In genomic region chr2:156840301-156841027, GRCm38 (mm10) we compare ENCODE assay signal across 8 mouse cellular contexts. TPM values are rescaled to one million over a fixed set of nuclear protein-coding genes. Genes with fewer than 3 reads are reported as not detected.
DNase-seq lines count a peak whose midpoint lies in the region; ATAC-seq and TF ChIP-seq lines count a peak whose summit lies in the region.

No protein-coding gene starts in this region.

- peak; percentile 37 for ATAC-seq in forebrain, embryonic 13.5 days
- ATAC-seq in intestine, postnatal 0 days: peak; percentile 12; the same call in 1 of the 2 replicates

- H3K27ac ChIP-seq in forebrain, embryonic 13.5 days: peak overlapping the region; percentile 82
- peak overlapping the region; percentile 83 for H3K27ac ChIP-seq in intestine, postnatal 0 days (ENCODE audit: low read depth, low read length)

- TF ChIP-seq CTCF in intestine, postnatal 0 days (IDR thresholded peaks at IDR 0.05; ENCODE audit: low read depth): no peak

- peaks cover 14% of the 10 kb centered on the region; the same call in 1 of the 2 replicates for H3K36me3 ChIP-seq in forebrain, embryonic 13.5 days (ENCODE audit: poor library complexity, severe bottlenecking)
- H3K36me3 ChIP-seq in intestine, postnatal 0 days (ENCODE audit: control insufficient read depth, insufficient read depth): no peaks in the 10 kb centered on the region

- under 1% methylated on average over 58 of the region's 79 CpGs for WGBS in forebrain, embryonic 13.5 days
- WGBS in intestine, postnatal 0 days: under 1% methylated on average over 61 of the region's 79 CpGs

- H3K9me3 ChIP-seq in forebrain, embryonic 13.5 days (replicated peaks): no peaks in the 10 kb centered on the region
- H3K9me3 ChIP-seq in intestine, postnatal 0 days (ENCODE audit: control insufficient read depth): no peaks in the 10 kb centered on the region

- no peaks in the 10 kb centered on the region for H3K27me3 ChIP-seq in forebrain, embryonic 13.5 days
- no peaks in the 10 kb centered on the region for H3K27me3 ChIP-seq in intestine, postnatal 0 days (replicated peaks; ENCODE audit: control insufficient read depth, insufficient read depth, low read length)

- peak; percentile 44 to 62 for DNase-seq in layer of hippocampus, postnatal 10 days (ENCODE audit: low spot score in 2 of 2)
- DNase-seq in layer of hippocampus, adult 9-11 months: no peak
- DNase-seq in R1 (ENCODE audit: low read depth, low spot score): peak; percentile 73
- peak; percentile 56 to 63 for DNase-seq in lung, postnatal 4 days
- DNase-seq in spleen, postnatal 36 days (ENCODE audit: low spot score in 2 of 2): peak; percentile 9 to 16
- no peak for DNase-seq in left cerebral cortex, adult 11 months (ENCODE audit: low spot score)

- H3K4me3 ChIP-seq in forebrain, embryonic 13.5 days: peak overlapping the region; percentile 57
- peak overlapping the region; percentile 79 for H3K4me3 ChIP-seq in intestine, postnatal 0 days (ENCODE audit: low read depth, low read length)

- H3K4me1 ChIP-seq in forebrain, embryonic 13.5 days: peaks cover 60% of the 10 kb centered on the region
- H3K4me1 ChIP-seq in intestine, postnatal 0 days (replicated peaks; ENCODE audit: control insufficient read depth, insufficient read depth, low read length): peaks cover 4% of the 10 kb centered on the region; the same call in 1 of the 2 replicates

- peak overlapping the region; percentile 83 for H3K4me2 ChIP-seq in forebrain, embryonic 13.5 days
- peak overlapping the region; percentile 98 for H3K4me2 ChIP-seq in intestine, postnatal 0 days (replicated peaks; ENCODE audit: low read depth)

- H3K9ac ChIP-seq in forebrain, embryonic 13.5 days: peak overlapping the region; percentile 76
- H3K9ac ChIP-seq in intestine, postnatal 0 days (ENCODE audit: low read depth, low read length): peak overlapping the region; percentile 65

RNA-seq across cellular contexts. Expression of gene Tgif2, which starts 0.7 kb away (rescaled TPM):
- total RNA-seq in layer of hippocampus, postnatal 10 days (2021): 1 to 10 TPM; 5.0 to 5.6 TPM
- 63.3 and 73.3 TPM in 2 replicates for polyA plus RNA-seq in forebrain, embryonic 13.5 days (2015; fragmentation: Nextera tagmentation; extraction: Ambion mirVana)
- polyA plus RNA-seq in intestine, postnatal 0 days (2015; fragmentation: Nextera tagmentation; extraction: Ambion mirVana): 6.4 and 7.0 TPM in 2 replicates

RNA-seq across cellular contexts. Expression of gene 4930518I15Rik, which starts 17.3 kb away (rescaled TPM):
- 1 to 10 TPM; 3.6 to 3.8 TPM for total RNA-seq in layer of hippocampus, postnatal 10 days (2021)
- polyA plus RNA-seq in forebrain, embryonic 13.5 days (2015; fragmentation: Nextera tagmentation; extraction: Ambion mirVana): 14.0 and 14.2 TPM in 2 replicates
- 1.3 and 1.8 TPM in 2 replicates for polyA plus RNA-seq in intestine, postnatal 0 days (2015; fragmentation: Nextera tagmentation; extraction: Ambion mirVana)

RNA-seq across cellular contexts. Expression of gene Rab5if, which starts 22.5 kb away (rescaled TPM):
- 100 to 1,000 TPM; 117 to 127 TPM for total RNA-seq in layer of hippocampus, postnatal 10 days (2021)
- 151 and 168 TPM in 2 replicates for polyA plus RNA-seq in forebrain, embryonic 13.5 days (2015; fragmentation: Nextera tagmentation; extraction: Ambion mirVana)
- polyA plus RNA-seq in intestine, postnatal 0 days (2015; fragmentation: Nextera tagmentation; extraction: Ambion mirVana): 272 and 279 TPM in 2 replicates

RNA-seq across cellular contexts. Expression of gene Sla2, which starts 46.5 kb away (rescaled TPM):
- total RNA-seq in layer of hippocampus, postnatal 10 days (2021): under 1 TPM; 0.23 to 0.25 TPM
- 0.14 and 0.25 TPM in 2 replicates for polyA plus RNA-seq in forebrain, embryonic 13.5 days (2015; fragmentation: Nextera tagmentation; extraction: Ambion mirVana)
- 0.29 and 0.40 TPM in 2 replicates for polyA plus RNA-seq in intestine, postnatal 0 days (2015; fragmentation: Nextera tagmentation; extraction: Ambion mirVana)

Comparison
In these comparisons a context has a peak if more than half of its experiments do, and no peak if none do; other contexts are left out.
1. DNase-seq: peak in layer of hippocampus, postnatal 10 days (2 of 2), R1 (single experiment), lung, postnatal 4 days (2 of 2) and spleen, postnatal 36 days (2 of 2); none in layer of hippocampus, adult 9-11 months (single experiment) and left cerebral cortex, adult 11 months (single experiment).